Mouse (Mus musculus) myocyte (in vitro differentiated cells): Measurements from ENCODE around the gene Reep1.

Experiments used
- E2F4 ChIP-seq: IDR thresholded peaks from one replicate; pipeline ENCODE4 v1.6.1; 2011; ENCODE audit warnings: mild to moderate bottlenecking, control low read depth, moderate library complexity; ENCODE audit not compliant: insufficient read depth
- MAX ChIP-seq: IDR thresholded peaks from one replicate; pipeline ENCODE4 v1.6.1; 2011; ENCODE audit warnings: low read depth, mild to moderate bottlenecking, control low read depth
- MYOD1 ChIP-seq, 3 experiments: IDR thresholded peaks; one replicate each; pipeline ENCODE4 v1.6.1; 2011; ENCODE audit warnings: control low read depth in 2 of 3, low read depth in 2 of 3, mild to moderate bottlenecking in 2 of 3, moderate library complexity in 1 of 3; ENCODE audit not compliant: insufficient read length in 2 of 3, control insufficient read depth in 1 of 3
- MYOG ChIP-seq, 3 experiments: IDR thresholded peaks; one replicate each; pipeline ENCODE4 v1.6.1; 2011; ENCODE audit warnings: control low read depth in 2 of 3, low read depth in 2 of 3, mild to moderate bottlenecking in 2 of 3; ENCODE audit not compliant: insufficient read length in 2 of 3, control insufficient read depth in 1 of 3, insufficient read depth in 1 of 3
- POLR2A ChIP-seq: IDR thresholded peaks from one replicate; pipeline ENCODE4 v1.6.1; 2011; ENCODE audit warnings: low read depth, mild to moderate bottlenecking, control low read depth, moderate library complexity; ENCODE audit not compliant: insufficient read length
- POLR2AphosphoS2 ChIP-seq: IDR thresholded peaks from one replicate; pipeline ENCODE4 v1.6.1; 2011; ENCODE audit warnings: low read depth, control low read depth; ENCODE audit not compliant: insufficient read length
- TCF12 ChIP-seq: IDR thresholded peaks from one replicate; pipeline ENCODE4 v1.6.1; 2011; ENCODE audit warnings: mild to moderate bottlenecking, control low read depth; ENCODE audit not compliant: poor library complexity, insufficient read depth, severe bottlenecking
- TCF3 ChIP-seq: IDR thresholded peaks from one replicate; pipeline ENCODE4 v1.6.1; 2011; ENCODE audit warnings: low read depth, control low read depth; ENCODE audit not compliant: insufficient read length
- USF1 ChIP-seq: IDR thresholded peaks from one replicate; pipeline ENCODE4 v1.6.1; 2011; ENCODE audit warnings: low read depth, mild to moderate bottlenecking, control low read depth, moderate library complexity

GRCm38 (mm10) chr6:71788348-71788747 lies 81.0 kb downstream of the Reep1 start:
- TF ChIP-seq POLR2AphosphoS2 (no peak), E2F4 (no peak), POLR2A (no peak), TCF12 (no peak), MYOG (IDR thresholded peaks at IDR 0.05; ENCODE audit: control insufficient read depth in 1 of 3, insufficient read depth in 1 of 3, insufficient read length in 2 of 3, low read depth in 2 of 3) (no peak), MYOD1 (IDR thresholded peaks at IDR 0.05; ENCODE audit: control insufficient read depth in 1 of 3, insufficient read length in 2 of 3, low read depth in 2 of 3) (no peak), USF1 (no peak), MAX (no peak), TCF3 (no peak)
